Mouse (Mus musculus) frontal cortex, postnatal 10 days (tissue): ENCODE data around the gene Med13.

Experiments used
- DNase-seq, 2 experiments: peaks; one replicate each; pipeline ENCODE4 v3.0.0; 2022; ENCODE audit warnings: low spot score in 2 of 2, mixed read lengths in 1 of 2

The Med13 gene

GRCm38 (mm10) chr11:86356854-86357788, at the start of gene Med13:
Med13 (minus strand) TSS chr11:86357602.
- DNase-seq, result peak; percentile 28 to 52

- no peak for DNase-seq
Observed at GRCm38 (mm10) chr11:86404590-86404989, 47.2 kb upstream of the Med13 start.

DNA sequence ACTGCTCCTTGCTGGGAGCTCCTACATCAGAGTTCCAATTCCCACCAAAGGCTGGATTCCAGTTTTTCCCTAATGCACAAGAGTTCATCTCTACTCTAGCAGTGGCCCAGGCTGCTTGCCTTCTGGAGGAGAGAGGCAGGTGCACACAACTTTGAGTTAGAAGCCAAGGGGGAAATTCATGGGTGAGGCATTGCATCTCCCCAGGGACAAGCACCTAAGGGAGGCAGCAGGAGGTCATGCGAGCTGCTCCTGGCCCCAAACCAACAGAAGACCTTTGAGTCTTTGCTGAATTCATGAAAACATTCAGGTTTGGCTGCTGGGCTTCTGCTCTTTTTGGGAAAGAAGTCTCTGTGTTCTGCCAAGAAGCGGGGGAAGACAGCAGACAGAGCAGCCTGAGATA, 46.4 kb upstream of the Med13 start:
- DNase-seq, result no peak

GRCm38 (mm10) chr11:86399241-86400107, 42.1 kb upstream of the Med13 start:
- DNase-seq, result no peak

DNA sequence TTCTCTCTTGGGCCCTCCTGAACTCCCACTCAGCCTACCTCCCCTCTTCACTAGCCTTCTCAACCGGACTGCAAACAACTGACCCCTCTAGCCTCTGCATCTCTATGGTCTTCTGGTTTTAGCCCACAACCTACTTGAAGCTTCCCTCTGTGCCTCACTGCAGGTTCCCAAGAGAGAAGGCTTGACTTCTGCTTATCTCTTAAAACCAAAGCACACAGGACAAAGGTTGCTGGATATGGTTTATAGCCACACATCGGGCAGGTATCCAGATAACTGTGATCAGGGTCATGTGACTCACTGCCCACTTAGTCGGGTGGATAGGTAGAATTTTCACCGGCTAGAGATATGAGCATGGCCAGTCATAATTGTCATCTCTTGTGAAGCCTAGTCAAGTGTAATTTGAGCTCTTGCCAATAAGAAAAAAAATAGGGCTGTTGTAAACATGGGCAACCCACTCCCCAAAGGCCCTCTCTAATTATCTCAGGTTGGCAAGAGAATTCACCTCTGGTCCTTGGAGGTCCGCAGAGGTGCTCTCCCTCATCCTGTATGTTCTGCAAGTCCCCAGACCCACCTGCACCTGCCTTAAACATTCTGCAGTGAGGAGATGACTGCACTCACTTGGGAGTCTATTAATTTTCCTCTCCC, 39.7 kb upstream of the Med13 start:
- no peak for DNase-seq

- DNase-seq, result no peak
Observed at GRCm38 (mm10) chr11:86396518-86396917, 39.1 kb upstream of the Med13 start.

DNA sequence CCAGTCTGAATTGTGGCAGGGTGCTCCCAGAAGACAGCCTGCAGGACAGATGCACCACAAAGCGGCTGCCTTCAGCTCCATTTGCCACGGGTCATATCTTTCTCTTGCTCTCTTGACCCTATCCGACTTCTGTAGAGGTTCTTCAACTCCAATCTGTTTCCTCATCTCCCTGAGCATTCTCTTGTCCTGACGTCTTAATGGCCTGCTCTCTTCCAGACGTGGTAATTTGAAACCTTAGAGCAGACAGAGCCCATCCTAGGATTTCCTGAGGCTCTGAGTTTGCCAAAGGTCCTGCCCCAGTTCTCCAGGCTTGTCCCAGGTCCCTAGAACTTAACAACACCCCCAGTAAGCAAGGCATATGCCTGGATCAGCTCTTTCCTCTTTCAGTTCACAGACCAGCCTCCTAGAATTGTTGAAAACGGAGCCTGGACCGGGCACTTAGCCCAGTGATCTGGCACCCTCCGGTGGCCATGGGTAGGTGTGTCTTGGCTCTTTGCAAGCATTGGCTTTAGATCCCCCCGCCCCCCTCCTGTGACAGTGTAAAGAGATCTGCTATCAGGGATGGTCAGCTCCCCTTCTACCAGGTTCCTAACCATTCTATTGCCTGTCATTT, 38.2 kb upstream of the Med13 start:
- peak; percentile 27 to 38 for DNase-seq

- DNase-seq, result no peak
Observed at GRCm38 (mm10) chr11:86395100-86395499, 37.7 kb upstream of the Med13 start.

DNA sequence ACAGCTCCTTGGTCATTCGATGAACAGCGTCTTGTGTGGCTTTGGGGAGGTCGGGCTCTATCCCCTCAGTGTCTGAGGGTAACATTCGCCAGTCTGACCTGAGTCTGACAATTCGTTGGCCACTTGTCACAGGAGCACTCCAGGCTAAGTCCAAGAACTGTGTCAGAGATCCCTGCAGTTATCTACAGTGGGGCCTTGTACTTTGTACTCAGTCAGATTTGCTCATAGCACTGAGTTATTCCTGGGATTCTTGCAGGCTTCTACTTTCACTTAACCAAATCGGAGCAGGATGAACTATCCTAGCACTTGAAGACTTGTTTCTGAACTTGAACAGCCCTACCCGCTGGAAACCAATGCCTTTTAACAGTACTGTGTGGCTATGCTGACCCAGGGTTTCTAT, 34.3 kb upstream of the Med13 start:
- DNase-seq, result no peak

GRCm38 (mm10) chr11:86390308-86390707, 32.9 kb upstream of the Med13 start:
- DNase-seq, result no peak

DNA sequence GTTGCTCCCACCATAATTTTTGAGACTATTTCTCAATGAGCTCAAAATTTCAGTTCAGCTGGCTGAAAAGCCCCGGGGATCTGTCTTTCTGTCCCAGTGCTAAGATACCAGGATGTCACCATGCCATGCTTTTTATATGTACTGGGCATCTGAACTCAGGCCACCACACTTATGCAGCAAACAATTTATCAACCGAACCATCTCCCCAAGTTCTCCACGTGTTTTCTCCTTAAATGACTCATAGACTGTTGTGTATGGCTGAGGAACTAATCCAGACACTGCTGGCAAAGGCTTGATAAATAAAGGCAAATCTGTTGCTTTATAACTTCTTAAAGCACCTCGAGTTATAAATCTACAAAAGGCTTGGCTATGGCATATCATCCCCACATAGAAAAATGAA, 32.1 kb upstream of the Med13 start:
- no peak for DNase-seq

DNA sequence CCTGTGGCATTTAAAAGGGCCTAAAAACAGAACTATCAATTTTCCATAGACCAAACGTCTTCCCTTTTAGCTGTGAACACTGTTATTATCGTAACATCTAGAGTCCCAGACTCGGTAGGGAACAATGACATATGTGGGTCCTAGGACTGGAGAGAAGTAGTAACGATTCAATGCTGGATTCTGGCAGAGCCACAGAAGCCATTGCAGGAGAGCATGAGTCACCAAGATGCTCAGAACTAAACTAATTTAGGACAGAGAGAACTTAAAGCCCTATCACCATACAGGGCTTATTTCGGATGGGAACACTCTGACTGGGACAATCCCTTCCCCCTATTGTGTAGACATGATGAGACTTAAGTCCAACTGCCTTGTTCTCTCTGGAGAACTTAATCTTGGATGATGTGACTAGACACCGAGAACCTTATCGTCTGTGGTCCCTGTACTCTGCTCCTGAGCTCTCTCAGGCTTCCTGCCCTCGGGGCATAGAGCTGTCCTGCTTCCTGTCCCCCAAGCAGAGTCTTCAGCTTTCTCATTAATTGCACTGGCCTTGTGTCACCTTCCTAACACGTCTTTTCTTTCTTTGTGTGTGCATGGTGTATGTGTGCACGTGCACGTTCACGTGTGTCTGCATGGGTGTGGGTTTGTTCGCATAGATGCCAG, 31.5 kb upstream of the Med13 start:
- DNase-seq, result no peak

DNA sequence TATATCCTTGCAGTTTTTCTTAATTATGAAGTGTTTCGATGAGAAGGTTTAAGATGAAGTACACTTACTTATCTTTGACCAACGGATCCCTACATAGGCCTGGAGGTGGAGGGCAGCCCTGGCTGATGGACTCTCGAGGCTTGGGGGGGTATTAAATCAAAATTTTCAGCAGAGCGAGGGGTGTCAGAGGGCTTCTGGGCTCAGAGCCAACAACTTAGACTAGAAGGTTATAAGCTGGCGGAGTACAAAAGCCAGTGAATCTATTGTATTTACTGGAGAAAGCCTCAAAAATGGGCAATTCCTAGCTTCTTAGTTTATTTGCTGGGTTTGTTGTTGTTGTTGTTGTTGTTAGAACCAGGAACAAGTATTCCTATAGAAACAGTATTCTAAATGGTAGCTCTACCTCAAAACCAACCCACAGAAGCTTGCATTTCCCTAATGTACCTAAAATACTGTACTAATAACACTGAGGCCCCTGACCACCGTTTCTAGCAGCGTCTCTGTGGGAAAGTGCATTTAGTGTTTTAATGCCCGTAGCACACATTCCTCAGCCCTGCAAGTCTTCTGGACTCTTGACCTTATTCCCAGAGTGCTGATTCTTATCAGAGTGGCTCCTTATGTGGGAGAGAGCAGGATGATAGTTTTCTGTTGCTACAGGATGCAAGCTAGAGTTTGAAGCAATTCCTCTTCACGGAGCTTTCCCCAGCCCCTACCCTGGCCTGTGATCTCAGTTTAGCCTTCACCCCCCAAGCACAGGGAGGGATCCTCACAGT, 29.9 kb upstream of the Med13 start:
- no peak for DNase-seq

GRCm38 (mm10) chr11:86386576-86386975, 29.2 kb upstream of the Med13 start:
- DNase-seq, result no peak

GRCm38 (mm10) chr11:86385710-86386282, 28.4 kb upstream of the Med13 start:
- no peak for DNase-seq

- no peak for DNase-seq
Observed at GRCm38 (mm10) chr11:86384141-86384540, 26.7 kb upstream of the Med13 start.

DNA sequence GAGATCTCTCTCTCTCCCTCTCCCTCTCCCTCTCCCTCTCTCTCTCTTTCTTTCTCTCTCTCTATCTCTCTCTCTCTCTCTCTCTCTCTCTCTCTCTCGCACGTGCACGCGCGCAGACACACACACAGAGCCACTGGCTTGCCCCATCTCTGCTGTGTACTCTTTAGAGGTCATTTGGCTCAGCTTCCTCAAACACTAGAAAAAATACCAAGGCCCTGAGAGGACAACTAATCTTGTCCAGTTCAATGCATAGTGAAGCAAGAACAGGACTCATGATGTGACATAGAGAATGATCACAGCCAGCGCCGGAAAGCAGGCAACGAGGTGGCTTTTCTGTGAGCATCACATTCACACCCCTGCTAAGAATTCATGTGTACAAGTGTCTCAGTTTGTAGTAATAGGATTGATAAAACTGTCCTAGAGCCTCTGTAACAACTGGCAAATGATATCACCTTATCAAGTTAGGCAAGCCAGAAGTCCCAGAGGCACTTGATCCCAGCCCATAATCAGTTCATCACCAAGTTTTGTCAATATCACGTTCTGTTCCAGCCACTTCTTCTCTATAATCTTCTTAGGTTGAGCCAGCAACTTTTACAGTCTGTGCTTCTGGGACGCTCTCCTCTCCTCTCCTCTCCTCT, 25.2 kb upstream of the Med13 start:
- no peak for DNase-seq

DNA sequence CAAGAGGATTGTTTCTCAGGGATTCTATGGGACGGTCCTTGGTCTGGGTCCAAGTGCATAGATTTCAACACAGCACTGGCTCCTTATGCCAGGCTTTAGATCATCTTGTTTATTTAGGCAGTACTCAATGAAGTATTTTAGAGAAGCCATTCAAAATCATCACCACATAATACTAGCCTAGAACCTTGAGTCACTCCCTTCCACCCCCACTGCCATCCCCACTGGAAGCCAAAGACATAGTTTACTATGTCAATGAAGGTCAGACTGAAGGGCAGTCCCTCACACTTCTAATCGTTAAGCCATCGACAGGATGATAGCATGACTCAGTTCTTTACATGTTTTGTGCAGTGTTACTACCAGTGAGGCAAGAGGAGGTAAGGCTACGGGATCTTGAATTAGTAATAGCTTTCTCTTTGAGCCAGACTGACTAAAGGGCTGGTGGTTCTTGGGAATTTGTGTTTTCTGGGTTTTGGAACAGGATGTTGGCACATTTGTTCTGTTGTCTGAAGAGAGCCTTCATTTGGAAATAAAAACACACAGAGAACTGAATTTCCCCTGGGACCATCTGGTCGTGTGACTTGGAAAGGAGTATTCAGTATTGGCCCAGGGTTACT, 24.2 kb upstream of the Med13 start:
- no peak for DNase-seq
